Mouse (Mus musculus): ENCODE data around the gene Fam193a. TPM values are rescaled to one million over a fixed set of nuclear protein-coding genes. Genes with fewer than 3 reads are reported as not detected.

Fam193a gene
- polyA plus RNA-seq, 1 experiment from 2014 or later: 16.9 TPM

DNA sequence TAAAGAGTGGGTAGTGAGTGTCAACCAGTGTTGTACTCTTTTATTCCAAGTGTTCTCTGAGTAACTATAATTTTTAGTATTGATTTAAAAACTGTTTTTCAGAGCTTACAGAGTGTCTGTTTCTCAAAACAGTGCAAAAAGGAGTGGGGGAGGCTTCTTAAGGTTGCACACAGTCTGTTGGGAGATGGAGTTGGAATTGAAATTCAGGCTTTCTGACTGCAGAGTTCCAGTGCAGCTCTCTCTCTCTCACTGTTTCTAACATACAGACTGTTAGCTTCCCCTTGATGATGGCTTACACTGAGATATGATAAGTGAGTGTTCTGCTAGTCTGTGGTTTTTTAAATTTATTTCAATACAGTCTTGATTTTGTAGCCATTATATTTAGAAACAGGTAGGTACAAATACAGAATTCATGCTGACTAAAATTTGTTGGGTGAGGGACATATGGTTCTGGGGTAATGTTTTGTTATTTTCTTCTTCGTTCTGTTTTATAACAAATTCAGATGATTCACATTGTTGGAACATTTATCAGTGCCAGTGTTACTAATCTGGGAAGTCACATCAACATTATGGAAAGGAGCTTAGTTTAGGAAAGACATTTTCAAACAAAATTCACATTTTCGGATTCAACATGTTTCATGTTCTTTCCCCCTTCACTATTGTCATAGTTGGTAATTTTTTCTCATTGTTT, 26.3 kb downstream of the Fam193a start:
- DNase-seq (ENCODE audit: low spot score) (no peak), ATAC-seq (no peak)
- H3K9ac ChIP-seq (ENCODE audit: low read length): no peak overlapping the region

DNA sequence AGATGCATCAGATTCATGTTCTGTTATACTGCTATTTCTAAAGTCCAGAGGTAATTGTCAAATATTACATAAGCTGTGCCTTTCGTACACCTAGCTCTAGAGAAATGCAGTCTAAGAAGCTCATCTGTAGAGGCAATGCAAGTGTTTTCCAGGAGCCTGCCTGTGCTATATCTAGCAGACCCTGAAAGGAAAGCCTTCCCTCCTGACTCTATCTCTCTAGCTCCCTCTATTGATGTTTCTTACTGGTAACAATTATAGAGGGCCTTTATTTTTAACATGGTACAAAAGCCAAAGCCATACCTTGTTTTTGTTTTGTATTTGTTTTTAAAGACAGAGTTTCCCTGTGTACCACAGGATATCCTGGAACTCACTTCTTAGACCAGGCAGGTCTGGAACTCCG, 28.1 kb downstream of the Fam193a start:
- H3K27me3 ChIP-seq (replicated peaks; ENCODE audit: control insufficient read depth, insufficient read depth, low read length): no peaks in the 10 kb centered on the region
- H3K4me3 ChIP-seq (ENCODE audit: low read depth, low read length): no peak overlapping the region
- H3K27ac ChIP-seq (ENCODE audit: low read depth, low read length): no peak overlapping the region
- 92% methylated on average over 2 of the region's 2 CpGs for WGBS
- H3K4me1 ChIP-seq (ENCODE audit: control insufficient read depth, insufficient read depth, low read length): 0 out of 2 replicates have a peak, but pooled peaks cover 7% of the 10 kb centered on the region
- H3K9me3 ChIP-seq (replicated peaks; ENCODE audit: control insufficient read depth, low read length): no peaks in the 10 kb centered on the region
- H3K4me2 ChIP-seq (ENCODE audit: low read length): no peak overlapping the region
- H3K36me3 ChIP-seq (ENCODE audit: control insufficient read depth, insufficient read depth, low read length): no peaks in the 10 kb centered on the region
- ATAC-seq (no peak), DNase-seq (ENCODE audit: low spot score) (peak; percentile 14)
- no peak overlapping the region for H3K9ac ChIP-seq (ENCODE audit: low read length)

More for the DNA sequence above, 26.3 kb downstream of the Fam193a start:
- Histone ChIP-seq H3K36me3 (ENCODE audit: control insufficient read depth, insufficient read depth, low read length) (no peaks in the 10 kb centered on the region), H3K4me3 (ENCODE audit: low read depth, low read length) (no peak overlapping the region), H3K27ac (ENCODE audit: low read depth, low read length) (no peak overlapping the region), H3K4me2 (ENCODE audit: low read length) (no peak overlapping the region), H3K4me1 (ENCODE audit: control insufficient read depth, insufficient read depth, low read length) (0 out of 2 replicates have a peak, but pooled peaks cover 7% of the 10 kb centered on the region), H3K27me3 (replicated peaks; ENCODE audit: control insufficient read depth, insufficient read depth, low read length) (no peaks in the 10 kb centered on the region), H3K9me3 (replicated peaks; ENCODE audit: control insufficient read depth, low read length) (no peaks in the 10 kb centered on the region)
- 89% methylated on average over 2 of the region's 2 CpGs for whole genome bisulfite sequencing

DNA sequence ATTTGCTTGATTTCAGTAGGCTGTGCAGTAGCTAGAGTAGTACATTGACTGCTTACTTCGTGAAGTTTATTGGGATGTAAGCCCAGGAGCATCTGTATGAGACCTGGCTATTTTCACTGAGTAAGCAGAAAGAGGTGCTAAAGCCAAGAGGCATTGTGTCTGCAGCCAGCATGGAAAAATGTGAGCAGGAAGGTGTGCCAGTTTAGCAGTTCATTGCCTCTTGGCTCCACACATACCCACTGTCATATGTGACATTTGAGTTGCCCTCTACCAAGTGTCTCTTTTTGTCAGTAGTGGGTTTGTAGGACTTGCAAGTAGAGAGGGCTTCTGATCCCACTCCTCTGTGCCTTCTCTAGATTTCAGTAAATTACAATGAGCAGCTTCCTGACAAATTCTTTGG, 28.6 kb downstream of the Fam193a start:
- 85% methylated on average over 1 of the region's 1 CpGs for WGBS
- no peak overlapping the region for H3K4me3 ChIP-seq (ENCODE audit: low read depth, low read length)

DNA sequence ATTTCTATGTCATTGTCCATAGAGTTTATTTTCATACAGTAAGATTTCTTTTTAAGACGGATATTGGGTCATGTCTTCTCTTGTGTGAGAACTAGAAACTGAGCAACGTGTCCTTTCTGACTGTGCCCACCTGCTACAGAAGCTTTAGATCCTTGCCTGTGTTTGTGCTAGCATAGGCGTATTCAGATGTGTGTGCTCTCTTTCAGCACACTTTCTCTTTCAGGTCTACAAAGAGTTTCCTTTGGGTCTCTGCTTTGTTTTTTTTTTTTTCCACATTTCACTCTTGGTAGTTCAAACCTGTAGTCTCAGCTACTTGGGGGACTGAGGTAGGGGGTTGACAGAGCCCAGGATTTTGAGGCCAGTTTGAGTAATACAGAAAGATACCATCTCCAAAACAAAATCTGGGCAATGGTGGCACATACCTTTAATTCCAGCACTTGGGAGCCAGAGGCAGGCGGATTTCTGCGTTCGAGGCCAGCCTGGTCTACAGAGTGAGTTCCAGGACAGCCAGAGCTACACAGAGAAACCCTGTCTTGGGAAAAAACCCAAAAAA, 37.7 kb downstream of the Fam193a start:
- WGBS: 88% methylated on average over 6 of the region's 6 CpGs

More for the DNA sequence above, 28.6 kb downstream of the Fam193a start:
- Histone ChIP-seq H3K4me2 (ENCODE audit: low read length) (no peak overlapping the region), H3K9ac (ENCODE audit: low read length) (no peak overlapping the region), H3K9me3 (replicated peaks; ENCODE audit: control insufficient read depth, low read length) (no peaks in the 10 kb centered on the region), H3K36me3 (ENCODE audit: control insufficient read depth, insufficient read depth, low read length) (no peaks in the 10 kb centered on the region), H3K27me3 (replicated peaks; ENCODE audit: control insufficient read depth, insufficient read depth, low read length) (no peaks in the 10 kb centered on the region), H3K27ac (ENCODE audit: low read depth, low read length) (no peak overlapping the region), H3K4me1 (ENCODE audit: control insufficient read depth, insufficient read depth, low read length) (0 out of 2 replicates have a peak, but pooled peaks cover 7% of the 10 kb centered on the region)
- DNase-seq (ENCODE audit: low spot score): no peak
- no peak for ATAC-seq

DNA sequence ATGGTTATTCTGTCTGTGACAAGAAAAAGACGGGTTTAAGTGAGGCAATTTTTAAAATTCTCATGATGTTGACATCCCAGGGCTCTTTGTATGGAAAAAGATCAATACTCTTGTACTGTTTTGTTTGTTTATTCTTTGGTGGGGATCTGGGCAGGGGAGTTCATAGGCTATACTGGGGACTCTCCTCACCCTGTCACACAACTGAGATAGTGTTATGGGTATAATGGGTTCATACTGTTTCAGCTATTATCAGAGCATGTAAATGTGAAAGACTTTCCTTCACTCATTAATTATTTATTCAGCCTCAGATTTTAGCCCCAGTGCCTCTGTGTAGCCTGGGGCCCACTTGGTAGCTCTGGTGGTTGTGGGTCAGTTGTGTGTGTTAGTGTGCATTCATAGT, 39.3 kb downstream of the Fam193a start:
- 83% methylated on average over 1 of the region's 1 CpGs for WGBS
- no peak overlapping the region for H3K4me3 ChIP-seq (ENCODE audit: low read depth, low read length)
- no peak for DNase-seq (ENCODE audit: low spot score)

More for the DNA sequence above, 37.7 kb downstream of the Fam193a start:
- ATAC-seq (no peak), DNase-seq (ENCODE audit: low spot score) (no peak)
- no peaks in the 10 kb centered on the region for H3K9me3 ChIP-seq (replicated peaks; ENCODE audit: control insufficient read depth, low read length)
- no peak overlapping the region for H3K27ac ChIP-seq (ENCODE audit: low read depth, low read length)
- no peaks in the 10 kb centered on the region for H3K27me3 ChIP-seq (replicated peaks; ENCODE audit: control insufficient read depth, insufficient read depth, low read length)
- no peak overlapping the region for H3K4me2 ChIP-seq (ENCODE audit: low read length)
- H3K4me3 ChIP-seq (ENCODE audit: low read depth, low read length): no peak overlapping the region
- H3K9ac ChIP-seq (ENCODE audit: low read length): no peak overlapping the region
- no peaks in the 10 kb centered on the region for H3K36me3 ChIP-seq (ENCODE audit: control insufficient read depth, insufficient read depth, low read length)
- no peaks in the 10 kb centered on the region; the same call in 1 of the 2 replicates for H3K4me1 ChIP-seq (ENCODE audit: control insufficient read depth, insufficient read depth, low read length)

DNA sequence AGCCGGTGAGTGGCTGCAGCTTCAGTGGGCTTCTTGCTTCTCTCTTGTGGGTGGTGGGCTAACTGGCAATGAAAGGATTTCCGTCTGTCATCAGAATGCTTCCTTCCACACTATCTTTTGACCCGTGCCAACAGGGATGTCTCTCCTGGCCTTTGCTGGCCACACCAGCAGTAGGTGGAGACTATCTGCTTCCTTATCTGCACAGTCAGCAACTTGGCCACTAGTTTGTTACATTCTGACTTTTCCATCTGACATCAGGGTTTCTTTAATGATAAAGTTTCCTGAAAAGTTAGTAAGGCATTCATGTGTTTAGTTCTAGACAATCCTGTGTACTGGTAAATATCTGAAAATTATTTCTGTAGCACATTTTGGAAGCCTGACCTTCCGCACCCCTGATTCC, 41.1 kb downstream of the Fam193a start:
- H3K9ac ChIP-seq (ENCODE audit: low read length): no peak overlapping the region
- no peak overlapping the region for H3K4me3 ChIP-seq (ENCODE audit: low read depth, low read length)
- no peak overlapping the region for H3K27ac ChIP-seq (ENCODE audit: low read depth, low read length)
- H3K9me3 ChIP-seq (replicated peaks; ENCODE audit: control insufficient read depth, low read length): no peaks in the 10 kb centered on the region
- no peak overlapping the region for H3K4me2 ChIP-seq (ENCODE audit: low read length)
- no peaks in the 10 kb centered on the region; the same call in 1 of the 2 replicates for H3K4me1 ChIP-seq (ENCODE audit: control insufficient read depth, insufficient read depth, low read length)
- H3K36me3 ChIP-seq (ENCODE audit: control insufficient read depth, insufficient read depth, low read length): no peaks in the 10 kb centered on the region
- ATAC-seq (no peak), DNase-seq (ENCODE audit: low spot score) (no peak)
- 91% methylated on average over 4 of the region's 4 CpGs for WGBS
- H3K27me3 ChIP-seq (replicated peaks; ENCODE audit: control insufficient read depth, insufficient read depth, low read length): no peaks in the 10 kb centered on the region

More for the DNA sequence above, 39.3 kb downstream of the Fam193a start:
- no peak overlapping the region for H3K27ac ChIP-seq (ENCODE audit: low read depth, low read length)
- no peak overlapping the region for H3K4me2 ChIP-seq (ENCODE audit: low read length)
- H3K9ac ChIP-seq (ENCODE audit: low read length): no peak overlapping the region
- no peaks in the 10 kb centered on the region for H3K27me3 ChIP-seq (replicated peaks; ENCODE audit: control insufficient read depth, insufficient read depth, low read length)
- ATAC-seq: no peak
- H3K9me3 ChIP-seq (replicated peaks; ENCODE audit: control insufficient read depth, low read length): no peaks in the 10 kb centered on the region
- no peaks in the 10 kb centered on the region for H3K36me3 ChIP-seq (ENCODE audit: control insufficient read depth, insufficient read depth, low read length)
- H3K4me1 ChIP-seq (ENCODE audit: control insufficient read depth, insufficient read depth, low read length): no peaks in the 10 kb centered on the region; the same call in 1 of the 2 replicates

DNA sequence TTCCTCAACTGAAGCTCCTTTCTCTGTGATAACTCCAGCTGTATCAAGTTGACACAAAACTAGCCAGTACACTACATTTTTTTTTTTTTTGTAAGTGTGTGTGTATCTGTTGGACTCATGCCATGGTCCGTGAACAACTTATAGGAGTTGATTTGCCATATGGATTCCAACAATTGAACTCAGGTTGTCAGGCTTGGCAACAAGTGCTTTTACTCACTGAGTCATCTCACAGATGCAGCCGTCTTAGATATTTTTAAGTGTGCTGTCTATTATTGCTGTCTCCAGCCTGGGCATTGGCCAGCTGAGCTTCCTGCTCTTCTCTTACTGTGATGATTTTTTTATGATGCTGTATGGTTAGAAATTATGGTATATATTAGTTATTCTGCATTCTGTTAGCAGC, 44.2 kb downstream of the Fam193a start:
- H3K4me1 ChIP-seq (ENCODE audit: control insufficient read depth, insufficient read depth, low read length): no peaks in the 10 kb centered on the region
- no peaks in the 10 kb centered on the region for H3K9me3 ChIP-seq (replicated peaks; ENCODE audit: control insufficient read depth, low read length)
- no peak for ATAC-seq
- 80% methylated on average over 2 of the region's 2 CpGs for WGBS
- no peaks in the 10 kb centered on the region for H3K27me3 ChIP-seq (replicated peaks; ENCODE audit: control insufficient read depth, insufficient read depth, low read length)
- no peak for DNase-seq (ENCODE audit: low spot score)
- H3K9ac ChIP-seq (ENCODE audit: low read length): no peak overlapping the region
- H3K4me2 ChIP-seq (ENCODE audit: low read length): no peak overlapping the region
- H3K27ac ChIP-seq (ENCODE audit: low read depth, low read length): no peak overlapping the region
- no peaks in the 10 kb centered on the region for H3K36me3 ChIP-seq (ENCODE audit: control insufficient read depth, insufficient read depth, low read length)
- H3K4me3 ChIP-seq (ENCODE audit: low read depth, low read length): no peak overlapping the region

DNA sequence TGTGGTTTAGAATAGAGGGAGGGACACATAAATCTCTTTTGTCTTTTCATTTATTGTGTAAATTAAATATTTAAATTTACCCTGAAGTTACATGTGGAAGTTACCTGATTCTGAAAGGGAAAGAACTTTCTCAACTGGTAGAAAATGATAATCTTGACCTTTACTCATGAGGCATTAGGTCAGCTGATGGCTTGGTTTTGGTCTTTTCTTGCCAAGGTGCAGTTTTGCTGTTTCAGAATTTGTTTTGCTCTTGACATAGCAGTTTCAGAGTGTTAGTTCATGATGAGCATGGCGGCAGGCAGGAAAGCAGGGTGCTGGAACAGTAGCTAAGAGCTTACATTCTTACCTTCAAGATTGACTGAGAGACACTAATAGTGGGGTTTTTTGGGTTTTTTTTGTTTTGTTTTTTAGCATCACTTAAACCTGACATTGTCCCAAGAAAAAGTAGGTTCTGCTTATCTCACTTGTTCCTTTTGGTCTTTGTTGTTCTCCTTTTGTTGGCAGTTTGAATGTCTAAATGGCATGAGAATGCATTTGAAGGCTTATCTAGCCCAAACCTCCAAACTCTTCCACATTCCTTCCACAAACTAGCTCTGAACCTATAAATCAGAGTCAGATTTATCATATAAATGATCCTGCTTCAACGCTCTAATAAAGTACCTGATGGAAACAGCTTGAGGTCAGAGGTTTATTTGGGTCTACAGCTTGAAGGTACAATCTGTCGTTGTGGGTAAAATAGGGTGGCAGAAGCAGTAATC, 47.7 kb downstream of the Fam193a start:
- H3K27ac ChIP-seq (ENCODE audit: low read depth, low read length): no peak overlapping the region
- H3K27me3 ChIP-seq (replicated peaks; ENCODE audit: control insufficient read depth, insufficient read depth, low read length): no peaks in the 10 kb centered on the region
- no peaks in the 10 kb centered on the region for H3K9me3 ChIP-seq (replicated peaks; ENCODE audit: control insufficient read depth, low read length)
- DNase-seq (ENCODE audit: low spot score): no peak
- no peak for ATAC-seq
- peaks cover 18% of the 10 kb centered on the region for H3K36me3 ChIP-seq (ENCODE audit: control insufficient read depth, insufficient read depth, low read length)
- WGBS: 98% methylated on average over 3 of the region's 3 CpGs
- H3K4me1 ChIP-seq (ENCODE audit: control insufficient read depth, insufficient read depth, low read length): no peaks in the 10 kb centered on the region
- no peak overlapping the region for H3K9ac ChIP-seq (ENCODE audit: low read length)
- no peak overlapping the region for H3K4me3 ChIP-seq (ENCODE audit: low read depth, low read length)
- H3K4me2 ChIP-seq (ENCODE audit: low read length): no peak overlapping the region

DNA sequence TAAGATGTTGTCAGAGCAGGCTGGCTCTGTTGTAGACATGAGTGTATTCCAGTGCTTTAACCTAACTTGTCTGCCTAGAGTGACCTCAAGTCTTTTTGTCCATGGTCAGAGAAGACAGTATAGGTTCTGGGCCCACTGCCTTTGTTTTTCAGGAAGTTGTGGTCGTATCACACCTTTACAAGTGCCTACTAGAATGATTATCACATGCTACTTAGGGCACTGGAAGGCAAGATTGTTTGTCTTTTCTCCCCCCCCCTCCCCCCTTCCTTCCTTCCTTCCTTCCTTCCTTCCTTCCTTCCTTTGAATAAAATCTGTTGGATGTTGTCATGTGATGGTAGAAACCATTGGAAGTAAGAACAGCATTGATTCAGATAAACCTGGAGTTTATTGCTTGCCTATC, 49.5 kb downstream of the Fam193a start:
- ATAC-seq (no peak), DNase-seq (ENCODE audit: low spot score) (no peak)
- 90% methylated on average over 1 of the region's 1 CpGs for WGBS
- no peaks in the 10 kb centered on the region for H3K4me1 ChIP-seq (ENCODE audit: control insufficient read depth, insufficient read depth, low read length)
- H3K4me3 ChIP-seq (ENCODE audit: low read depth, low read length): no peak overlapping the region
- no peak overlapping the region for H3K9ac ChIP-seq (ENCODE audit: low read length)
- peaks cover 23% of the 10 kb centered on the region for H3K36me3 ChIP-seq (ENCODE audit: control insufficient read depth, insufficient read depth, low read length)
- no peaks in the 10 kb centered on the region for H3K27me3 ChIP-seq (replicated peaks; ENCODE audit: control insufficient read depth, insufficient read depth, low read length)
- H3K9me3 ChIP-seq (replicated peaks; ENCODE audit: control insufficient read depth, low read length): no peaks in the 10 kb centered on the region
- H3K27ac ChIP-seq (ENCODE audit: low read depth, low read length): no peak overlapping the region
- H3K4me2 ChIP-seq (ENCODE audit: low read length): no peak overlapping the region
